10 mouse cellular contexts compared by ENCODE assay signal in the genomic region with DNA sequence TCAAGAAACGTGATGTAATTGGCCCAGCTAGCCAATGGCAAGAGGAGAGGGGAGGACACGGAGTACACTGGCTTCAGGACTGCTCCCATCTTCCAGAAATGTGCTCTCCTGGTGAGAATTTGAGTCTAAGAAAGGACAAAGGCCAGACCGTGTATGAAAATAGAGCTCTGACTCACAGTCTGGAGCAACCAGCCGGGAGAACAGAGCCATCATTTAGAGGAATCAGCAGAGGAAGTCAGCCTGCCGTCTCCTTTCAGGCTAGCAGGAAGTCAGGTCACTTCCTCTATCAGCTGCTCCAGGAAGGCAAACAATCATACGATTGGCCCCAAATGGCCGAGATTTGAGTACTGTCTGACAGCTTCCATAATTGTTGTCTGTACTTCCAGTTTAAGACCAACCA.
DNase-seq lines count a peak whose midpoint lies in the region; TF ChIP-seq lines count a peak whose summit lies in the region.
"Had no signal": no experiment of that assay in that cellular context is flagged by ENCODE, and none has a peak within 500 bp of the region (broad histone marks: within the 10 kb centered on the region; RNA-seq: fewer than 3 reads in every experiment).

No protein-coding gene starts in this region.

- no peak overlapping the region for H3K4me3 ChIP-seq in heart, adult 2 months

- DNase-seq in heart, adult 2 months, result peak in 1 of 2 experiments; percentile 12
- DNase-seq in heart, postnatal 25 days (ENCODE audit: low spot score), result no peak
- DNase-seq in 3T3-L1 (ENCODE audit: low read depth, low spot score), result peak; percentile 23
- peak; percentile 16 for DNase-seq in embryo, embryonic 11 days
- DNase-seq in heart, postnatal 4 days, result peak; percentile 27
- DNase-seq in B cell, adult 2 months, result no peak
- no peak for DNase-seq in ovary, adult 18-20 months (ENCODE audit: low spot score)
- DNase-seq in gastrocnemius, postnatal 10 days, result no peak
- DNase-seq: lung, adult 2 months had no signal

- H3K9ac ChIP-seq in heart, adult 2 months (ENCODE audit: low read depth, low read length), result no peak overlapping the region

- H3K79me2 ChIP-seq in heart, adult 2 months (replicated peaks; ENCODE audit: control insufficient read depth, insufficient read depth, low read length), result no peaks in the 10 kb centered on the region

- peaks cover 5% of the 10 kb centered on the region for H3K4me1 ChIP-seq in heart, adult 2 months (ENCODE audit: control insufficient read depth, insufficient read depth, low read length)

- 25% methylated on average over 7 of the region's 7 CpGs for WGBS in heart, adult 2 months

- H3K27me3 ChIP-seq in heart, adult 2 months (ENCODE audit: control insufficient read depth, insufficient read depth, low read length), result no peaks in the 10 kb centered on the region
- H3K27me3 ChIP-seq: CH12.LX had no signal

- TF ChIP-seq POLR2A in heart, adult 2 months (IDR thresholded peaks at IDR 0.05; ENCODE audit: insufficient read depth, low read depth, low read length), result no peak

- no peak for TF ChIP-seq CTCF in heart, adult 2 months (IDR thresholded peaks at IDR 0.05)

- no peaks in the 10 kb centered on the region; the same call in 1 of the 2 replicates for H3K36me3 ChIP-seq in heart, adult 2 months (ENCODE audit: control insufficient read depth, insufficient read depth, low read length)

- no peak for TF ChIP-seq EP300 in heart, adult 2 months (IDR thresholded peaks at IDR 0.05; ENCODE audit: insufficient read depth, low read depth, low read length)

- intact Hi-C loops in heart, adult 2 months (cut with DNase I), result no loop called here
- intact Hi-C loops in heart, postnatal 25 days (cut with DNase I), result no loop called here

- peak overlapping the region; percentile 21; the same call in 1 of the 2 replicates for H3K27ac ChIP-seq in heart, adult 2 months

Comparison
In these comparisons a context has a peak if more than half of its experiments do, and no peak if none do; other contexts are left out.
1. DNase-seq: peak in 3T3-L1 (single experiment), embryo, embryonic 11 days (single experiment) and heart, postnatal 4 days (single experiment); none in heart, postnatal 25 days (single experiment), B cell, adult 2 months (0 of 2), ovary, adult 18-20 months (single experiment) and gastrocnemius, postnatal 10 days (single experiment).